Mouse (Mus musculus) lung, postnatal 0 days (tissue): ENCODE results near the gene Mrpl48. TPM values are rescaled to one million over a fixed set of nuclear protein-coding genes. Genes with fewer than 3 reads are reported as not detected.
A peak's percentile ranks its signal among the peaks of the same experiment; 100 is the strongest.

Experiments
- ATAC-seq: fragments of 200-750 bp; cut with Nextera tagmentation; 2 replicates; pipeline ENCODE4 v1.8.0; 2017; ENCODE audit warnings: moderate library complexity
- DNase-seq: peaks from one replicate; pipeline ENCODE4 v3.0.0-alpha.2; 2016; ENCODE audit warnings: low spot score
- H3K27ac ChIP-seq: fragments of 300-500 bp; sonication (generic); 2 replicates; pipeline ENCODE4 v1.5.1; 2014; ENCODE audit warnings: antibody characterized with exemption, mild to moderate bottlenecking, low read length, mixed read lengths
- H3K27me3 ChIP-seq: fragments of 300-500 bp; sonication (generic); replicated peaks from 2 replicates; pipeline ENCODE4 v1.6.1; 2014; ENCODE audit warnings: low read length, mixed read lengths; ENCODE audit not compliant: insufficient read depth
- H3K36me3 ChIP-seq: fragments of 300-500 bp; sonication (generic); 2 replicates; pipeline ENCODE4 v1.6.1; 2014; ENCODE audit warnings: low read length, mixed read lengths; ENCODE audit not compliant: insufficient read depth
- H3K4me1 ChIP-seq: fragments of 300-500 bp; sonication (generic); 2 replicates; pipeline ENCODE4 v1.6.1; 2014; ENCODE audit warnings: antibody characterized with exemption, low read depth, low read length, mixed read lengths; ENCODE audit not compliant: insufficient read depth
- H3K4me2 ChIP-seq: fragments of 300-500 bp; sonication (generic); replicated peaks from 2 replicates; pipeline ENCODE4 v1.6.1; 2014; ENCODE audit warnings: low read depth, mild to moderate bottlenecking, low read length, moderate library complexity, mixed read lengths
- H3K4me3 ChIP-seq: fragments of 300-500 bp; sonication (generic); 2 replicates; pipeline ENCODE4 v1.5.1; 2014; ENCODE audit warnings: low read depth, low read length
- H3K9ac ChIP-seq: fragments of 300-500 bp; sonication (generic); replicated peaks from 2 replicates; pipeline ENCODE4 v1.6.1; 2014; ENCODE audit warnings: low read depth, mild to moderate bottlenecking
- H3K9me3 ChIP-seq: fragments of 300-500 bp; sonication (generic); 2 replicates; pipeline ENCODE4 v1.6.1; 2016; ENCODE audit warnings: low read length, mixed read lengths
- CTCF ChIP-seq: IDR thresholded peaks from 2 replicates; pipeline ENCODE4 v1.5.1; 2016; ENCODE audit warnings: antibody characterized with exemption, mild to moderate bottlenecking
- EP300 ChIP-seq: IDR thresholded peaks from 2 replicates; pipeline ENCODE4 v1.6.1; 2016; ENCODE audit warnings: antibody characterized with exemption, mild to moderate bottlenecking, control low read depth
- WGBS: fragments of 180-500 bp; shearing (Covaris S2); extraction: QIAGEN DNeasy Blood & Tissue Kit; methylation state at CpG from one replicate; pipeline ENCODE4 v1.1.7; 2014; 5-methylcytosine and 5-hydroxymethylcytosine counted together
- polyA plus RNA-seq: library from polyadenylated mRNA; unstranded; fragments of >200 nt; fragmentation: Nextera tagmentation; extraction: Ambion mirVana; gene quantifications from 2 replicates; pipeline ENCODE4 v1.2.1, GENCODE M21; 2015

The Mrpl48 gene
- polyA plus RNA-seq, 1 experiment from 2014 or later: 77.5 TPM

GRCm38 (mm10) chr7:100549796-100550195 is 58.3 kb downstream of the Mrpl48 start:
- ATAC-seq (no peak), DNase-seq (no peak)
- Histone ChIP-seq H3K9me3 (no peaks in the 10 kb centered on the region), H3K9ac (no peak overlapping the region), H3K4me2 (no peak overlapping the region), H3K4me1 (no peaks in the 10 kb centered on the region), H3K27ac (no peak overlapping the region), H3K36me3 (no peaks in the 10 kb centered on the region), H3K27me3 (no peaks in the 10 kb centered on the region), H3K4me3 (no peak overlapping the region)
- WGBS: 96% methylated on average over 3 of the region's 3 CpGs
- TF ChIP-seq EP300 (no peak), CTCF (no peak)

DNA sequence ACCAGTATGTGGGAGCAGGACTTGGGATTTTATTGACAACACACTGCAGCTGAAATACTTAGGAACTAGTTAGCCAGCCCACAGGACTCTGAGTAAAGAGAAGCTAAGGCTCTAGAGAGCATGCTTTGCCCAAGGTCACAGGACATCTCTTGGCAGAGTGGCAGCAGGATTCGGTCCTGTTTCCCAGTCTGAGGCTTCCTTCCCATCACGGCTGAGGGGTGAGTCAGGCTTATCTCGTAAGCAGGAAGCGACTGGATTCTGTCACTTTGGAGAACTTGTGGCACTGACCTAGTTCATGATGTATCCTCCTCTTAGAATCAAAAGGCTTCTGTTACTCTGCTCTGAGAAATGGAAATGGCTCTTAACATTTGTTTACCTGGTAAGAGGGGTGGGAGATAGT is 60.5 kb downstream of the Mrpl48 start:
- Histone ChIP-seq H3K4me1 (no peaks in the 10 kb centered on the region), H3K27me3 (no peaks in the 10 kb centered on the region), H3K4me2 (no peak overlapping the region), H3K36me3 (no peaks in the 10 kb centered on the region), H3K27ac (no peak overlapping the region), H3K9me3 (no peaks in the 10 kb centered on the region), H3K4me3 (no peak overlapping the region), H3K9ac (no peak overlapping the region)
- ATAC-seq (no peak), DNase-seq (no peak)
- TF ChIP-seq CTCF (no peak), EP300 (no peak)
- WGBS: 51% methylated on average over 4 of the region's 4 CpGs

DNA sequence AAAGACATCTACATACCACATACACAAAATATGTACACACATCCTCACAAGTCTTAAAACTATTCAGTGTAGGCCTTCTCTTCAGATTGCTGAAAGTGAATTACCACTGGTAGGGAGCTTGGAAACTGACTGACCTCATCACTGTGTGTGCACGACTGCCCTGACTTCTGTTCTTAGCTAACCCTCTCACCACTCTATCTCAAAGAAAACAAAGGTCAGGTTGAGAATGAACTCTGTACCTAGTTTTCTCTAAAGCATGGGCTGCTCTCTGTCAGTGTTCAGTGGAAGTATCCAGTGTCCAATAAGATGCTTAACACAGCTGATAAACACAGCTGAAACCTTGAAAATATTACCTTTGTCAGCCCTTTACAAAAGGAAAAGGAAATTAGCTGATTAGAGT is 63.7 kb downstream of the Mrpl48 start:
- ATAC-seq (no peak), DNase-seq (no peak)
- Histone ChIP-seq H3K9me3 (no peaks in the 10 kb centered on the region), H3K4me2 (no peak overlapping the region), H3K9ac (no peak overlapping the region), H3K36me3 (no peaks in the 10 kb centered on the region; the same call in 1 of the 2 replicates), H3K27ac (no peak overlapping the region), H3K4me3 (no peak overlapping the region), H3K27me3 (no peaks in the 10 kb centered on the region), H3K4me1 (no peaks in the 10 kb centered on the region)
- 52% methylated on average over 1 of the region's 1 CpGs for WGBS
- no peak for TF ChIP-seq CTCF
- no peak for TF ChIP-seq EP300

DNA sequence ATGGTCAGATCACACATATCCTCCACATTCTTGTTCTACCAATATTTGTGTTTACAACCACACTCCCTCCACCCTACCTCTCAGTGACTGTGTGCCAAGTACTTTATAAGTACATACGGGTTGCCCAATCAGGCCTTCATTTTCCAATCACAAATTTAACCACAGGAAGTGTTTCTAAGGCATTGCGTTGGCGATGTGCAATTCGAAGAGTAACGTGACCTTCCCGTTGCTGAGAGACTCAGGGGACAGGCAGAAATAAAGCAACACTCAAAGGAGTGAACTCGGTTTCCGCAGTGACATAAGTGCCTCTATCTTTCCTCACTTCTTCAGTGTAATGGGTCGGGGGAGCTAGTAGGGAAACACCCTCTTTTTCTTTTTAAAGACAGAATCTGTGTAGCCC is 68.6 kb downstream of the Mrpl48 start:
- Histone ChIP-seq H3K9ac (no peak overlapping the region), H3K27ac (no peak overlapping the region), H3K4me3 (no peak overlapping the region), H3K36me3 (no peaks in the 10 kb centered on the region; the same call in 1 of the 2 replicates), H3K9me3 (no peaks in the 10 kb centered on the region), H3K4me2 (no peak overlapping the region), H3K4me1 (peaks cover 4% of the 10 kb centered on the region; the same call in 1 of the 2 replicates), H3K27me3 (no peaks in the 10 kb centered on the region)
- TF ChIP-seq EP300: no peak
- TF ChIP-seq CTCF: no peak
- whole genome bisulfite sequencing: 90% methylated on average over 9 of the region's 9 CpGs
- ATAC-seq: no peak
- peak; percentile 40 for DNase-seq

- Histone ChIP-seq H3K36me3 (no peaks in the 10 kb centered on the region; the same call in 1 of the 2 replicates), H3K4me2 (peak overlapping the region; percentile 64), H3K9me3 (no peaks in the 10 kb centered on the region), H3K4me1 (peaks cover 4% of the 10 kb centered on the region; the same call in 1 of the 2 replicates), H3K4me3 (peak overlapping the region; percentile 50), H3K27ac (peak overlapping the region; percentile 77), H3K27me3 (no peaks in the 10 kb centered on the region), H3K9ac (peak overlapping the region; percentile 41)
- DNase-seq (peak; percentile 54), ATAC-seq (no peak)
- 21% methylated on average over 7 of the region's 7 CpGs for WGBS
- TF ChIP-seq CTCF (no peak), EP300 (no peak)
Measured at GRCm38 (mm10) chr7:100537519-100537902, 70.6 kb downstream of the Mrpl48 start.

DNA sequence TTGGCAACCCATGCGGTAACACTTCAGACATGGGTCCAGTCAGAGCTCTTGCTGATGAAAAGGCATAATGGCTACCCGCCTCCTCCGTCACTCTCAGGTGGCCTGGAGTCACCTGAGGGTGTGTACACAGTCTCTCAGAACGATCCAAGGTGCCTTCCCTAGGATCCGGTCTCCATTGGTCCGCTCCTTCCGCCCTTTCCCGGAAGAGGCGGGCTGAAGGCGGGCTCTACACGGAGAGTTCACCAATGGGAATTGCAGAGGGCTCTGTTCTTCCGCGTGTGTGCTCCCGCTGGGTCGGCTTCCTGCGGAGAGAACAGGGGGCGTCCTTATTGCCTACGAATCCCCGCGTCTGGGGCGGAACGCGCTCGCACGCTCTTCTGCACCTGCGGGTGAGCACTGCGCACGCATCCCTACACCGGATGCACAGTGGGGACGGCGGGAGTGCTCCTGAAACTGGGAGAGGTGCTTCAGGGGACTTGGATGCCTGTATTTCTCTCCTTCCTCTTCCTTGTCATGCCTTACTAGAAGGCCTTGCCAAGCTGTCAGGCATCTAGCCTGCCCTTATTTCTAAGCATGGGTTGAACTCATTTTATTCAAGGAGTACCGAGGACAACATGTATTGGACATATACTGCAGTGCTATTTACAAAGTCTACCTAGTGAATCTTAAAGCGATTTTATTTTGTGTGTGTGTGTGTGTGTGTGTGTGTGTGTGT is 71.1 kb downstream of the Mrpl48 start, which contains the start of gene Coa4:
Gene Coa4 (plus strand): TSS at position 268 of the 715 bp plus-strand sequence.
- Histone ChIP-seq H3K36me3 (no peaks in the 10 kb centered on the region; the same call in 1 of the 2 replicates), H3K4me2 (peak within 1 kb of the TSS; percentile 64), H3K4me1 (peaks cover 4% of the 10 kb centered on the region; the same call in 1 of the 2 replicates), H3K9me3 (no peaks in the 10 kb centered on the region), H3K9ac (peak within 1 kb of the TSS; percentile 41), H3K4me3 (peak within 1 kb of the TSS; percentile 50), H3K27me3 (no peaks in the 10 kb centered on the region), H3K27ac (peak within 1 kb of the TSS; percentile 77)
- under 1% methylated on average over 33 of the region's 33 CpGs for WGBS
- ATAC-seq (peak; percentile 99), DNase-seq (peak; percentile 98)
- TF ChIP-seq CTCF (peak; percentile 39), EP300 (no peak; the same call in 1 of the 2 replicates)
